Mouse (Mus musculus): ENCODE measurements around the gene Armcx3.

DNA sequence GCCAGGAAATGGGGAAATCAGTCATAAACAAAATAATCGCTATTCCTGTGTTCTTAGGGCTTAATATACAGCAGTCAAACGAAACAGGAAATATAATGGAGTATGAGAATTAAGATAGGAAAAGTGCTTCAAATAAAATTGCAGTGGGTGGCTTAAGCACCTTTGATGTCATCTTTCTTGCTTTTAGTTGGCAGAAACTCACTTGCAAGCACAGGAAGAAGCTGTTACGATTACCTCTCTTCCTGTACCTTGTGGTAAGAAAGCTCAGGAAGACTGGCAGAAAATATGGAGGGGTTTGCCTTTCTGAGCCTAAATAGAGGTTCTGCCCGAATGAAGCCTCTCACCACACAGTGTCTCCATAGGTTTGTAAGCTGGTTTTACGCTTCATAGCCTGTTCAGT lies 14.5 kb upstream of the Armcx3 start:
- no peak for TF ChIP-seq POLR2A (IDR thresholded peaks at IDR 0.05; ENCODE audit: control insufficient read depth, extremely low read depth, insufficient read depth, low read length, poor library complexity)
- TF ChIP-seq CTCF (IDR thresholded peaks at IDR 0.05; ENCODE audit: borderline replicate concordance, control insufficient read depth, extremely low read depth, insufficient read depth, low read length, poor library complexity): no peak

Data from thymus, adult 2 months (tissue).